Mouse (Mus musculus) midbrain, embryonic 11.5 days (tissue): ENCODE data around the gene Megf9. TPM values are rescaled to one million over a fixed set of nuclear protein-coding genes. Genes with fewer than 3 reads are reported as not detected.

Experiments
- ATAC-seq: fragments of 200-750 bp; cut with Nextera tagmentation; 2 replicates; pipeline ENCODE4 v1.8.0; 2017; ENCODE audit warnings: moderate TSS enrichment, moderate library complexity; ENCODE audit not compliant: low FRiP score
- DNase-seq: peaks from one replicate; pipeline ENCODE4 v3.0.0; 2015; ENCODE audit warnings: low spot score; ENCODE audit errors: missing footprints
- H3K27ac ChIP-seq: fragments of 300-500 bp; sonication (generic); 2 replicates; pipeline ENCODE4 v1.5.1; 2014; ENCODE audit warnings: low read depth, low read length
- H3K27me3 ChIP-seq: fragments of 300-500 bp; sonication (generic); 2 replicates; pipeline ENCODE4 v1.6.1; 2014; ENCODE audit warnings: mild to moderate bottlenecking, low read length, moderate library complexity, mixed read lengths; ENCODE audit not compliant: control insufficient read depth, insufficient read depth
- H3K36me3 ChIP-seq: fragments of 300-500 bp; sonication (generic); 2 replicates; pipeline ENCODE4 v1.6.1; 2014; ENCODE audit warnings: mild to moderate bottlenecking, low read length, moderate library complexity, mixed read lengths; ENCODE audit not compliant: control insufficient read depth, insufficient read depth
- H3K4me1 ChIP-seq: fragments of 300-500 bp; sonication (generic); 2 replicates; pipeline ENCODE4 v1.6.1; 2014; ENCODE audit warnings: low read length; ENCODE audit not compliant: control insufficient read depth, insufficient read depth
- H3K4me2 ChIP-seq: fragments of 300-500 bp; sonication (generic); 2 replicates; pipeline ENCODE4 v1.6.1; 2014; ENCODE audit warnings: mild to moderate bottlenecking, moderate library complexity
- H3K4me3 ChIP-seq: fragments of 300-500 bp; sonication (generic); 2 replicates; pipeline ENCODE4 v1.5.1; 2014; ENCODE audit warnings: low read depth, low read length
- H3K9ac ChIP-seq: fragments of 300-500 bp; sonication (generic); 2 replicates; pipeline ENCODE4 v1.6.1; 2014; ENCODE audit warnings: low read length
- H3K9me3 ChIP-seq: fragments of 300-500 bp; sonication (generic); 2 replicates; pipeline ENCODE4 v1.6.1; 2016; ENCODE audit warnings: low read length; ENCODE audit not compliant: control insufficient read depth
- WGBS: fragments of 180-500 bp; shearing (Covaris S2); extraction: QIAGEN DNeasy Blood & Tissue Kit; methylation state at CpG from one replicate; pipeline ENCODE4 v1.1.7; 2014; 5-methylcytosine and 5-hydroxymethylcytosine counted together
- polyA plus RNA-seq: library from polyadenylated mRNA; unstranded; fragments of >200 nt; fragmentation: Nextera tagmentation; extraction: Ambion mirVana; gene quantifications from 2 replicates; pipeline ENCODE4 v1.2.1, GENCODE M21; 2014

Megf9 gene
- polyA plus RNA-seq, 1 experiment from 2014 or later = 28.6 TPM

GRCm38 (mm10) chr4:70509565-70509964 lies 25.2 kb downstream of the Megf9 start:
- no peaks in the 10 kb centered on the region for H3K27me3 ChIP-seq
- no peaks in the 10 kb centered on the region for H3K4me1 ChIP-seq
- H3K4me2 ChIP-seq = no peak overlapping the region
- no peak overlapping the region for H3K4me3 ChIP-seq
- H3K36me3 ChIP-seq = no peaks in the 10 kb centered on the region
- no peak overlapping the region for H3K9ac ChIP-seq
- H3K9me3 ChIP-seq = no peaks in the 10 kb centered on the region
- 33% methylated on average over 2 of the region's 2 CpGs for WGBS
- DNase-seq (no peak), ATAC-seq (no peak)
- H3K27ac ChIP-seq = no peak overlapping the region

- no peaks in the 10 kb centered on the region for H3K27me3 ChIP-seq
- H3K9me3 ChIP-seq = no peaks in the 10 kb centered on the region
- no peak overlapping the region for H3K4me3 ChIP-seq
- H3K9ac ChIP-seq = no peak overlapping the region
- H3K4me2 ChIP-seq = no peak overlapping the region
- H3K36me3 ChIP-seq = no peaks in the 10 kb centered on the region
- WGBS = 98% methylated on average over 1 of the region's 1 CpGs
- no peak for DNase-seq
- H3K4me1 ChIP-seq = no peaks in the 10 kb centered on the region
- no peak overlapping the region for H3K27ac ChIP-seq
- ATAC-seq = no peak
These were observed 26.6 kb downstream of the Megf9 start for GRCm38 (mm10) chr4:70508207-70508606.

GRCm38 (mm10) chr4:70505951-70506350 lies 28.8 kb downstream of the Megf9 start:
- Histone ChIP-seq H3K9ac (no peak overlapping the region), H3K4me2 (no peak overlapping the region), H3K36me3 (no peaks in the 10 kb centered on the region), H3K4me1 (no peaks in the 10 kb centered on the region), H3K27me3 (no peaks in the 10 kb centered on the region), H3K27ac (no peak overlapping the region), H3K4me3 (no peak overlapping the region), H3K9me3 (no peaks in the 10 kb centered on the region)
- WGBS = 19% methylated on average over 3 of the region's 3 CpGs
- ATAC-seq (no peak), DNase-seq (no peak)

- no peaks in the 10 kb centered on the region for H3K9me3 ChIP-seq
- ATAC-seq = no peak
- H3K4me2 ChIP-seq = no peak overlapping the region
- H3K27ac ChIP-seq = no peak overlapping the region
- 67% methylated on average over 1 of the region's 1 CpGs for WGBS
- H3K27me3 ChIP-seq = no peaks in the 10 kb centered on the region
- H3K4me1 ChIP-seq = no peaks in the 10 kb centered on the region
- no peak overlapping the region for H3K9ac ChIP-seq
- no peaks in the 10 kb centered on the region for H3K36me3 ChIP-seq
- no peak overlapping the region for H3K4me3 ChIP-seq
- DNase-seq = no peak
These were observed 31.0 kb downstream of the Megf9 start for GRCm38 (mm10) chr4:70503827-70504226.

GRCm38 (mm10) chr4:70499285-70499684 lies 35.5 kb downstream of the Megf9 start:
- H3K27me3 ChIP-seq = no peaks in the 10 kb centered on the region
- H3K27ac ChIP-seq = no peak overlapping the region
- no peaks in the 10 kb centered on the region for H3K36me3 ChIP-seq
- ATAC-seq (no peak), DNase-seq (no peak)
- WGBS = 86% methylated on average over 3 of the region's 3 CpGs
- no peaks in the 10 kb centered on the region for H3K4me1 ChIP-seq
- H3K9me3 ChIP-seq = no peaks in the 10 kb centered on the region
- H3K9ac ChIP-seq = no peak overlapping the region
- H3K4me3 ChIP-seq = no peak overlapping the region
- H3K4me2 ChIP-seq = no peak overlapping the region

GRCm38 (mm10) chr4:70496978-70497377 lies 37.8 kb downstream of the Megf9 start:
- Histone ChIP-seq H3K4me3 (no peak overlapping the region), H3K27me3 (no peaks in the 10 kb centered on the region), H3K9ac (no peak overlapping the region), H3K36me3 (no peaks in the 10 kb centered on the region), H3K27ac (no peak overlapping the region), H3K4me1 (no peaks in the 10 kb centered on the region), H3K4me2 (no peak overlapping the region), H3K9me3 (no peaks in the 10 kb centered on the region)
- DNase-seq = no peak
- no peak for ATAC-seq
- 82% methylated on average over 1 of the region's 1 CpGs for WGBS

GRCm38 (mm10) chr4:70489792-70490191 lies 45.0 kb downstream of the Megf9 start:
- DNase-seq (no peak), ATAC-seq (no peak)
- H3K4me2 ChIP-seq = no peak overlapping the region
- H3K4me1 ChIP-seq = no peaks in the 10 kb centered on the region
- H3K27me3 ChIP-seq = no peaks in the 10 kb centered on the region
- WGBS = 91% methylated on average over 2 of the region's 2 CpGs
- H3K9ac ChIP-seq = no peak overlapping the region
- no peaks in the 10 kb centered on the region for H3K36me3 ChIP-seq
- no peaks in the 10 kb centered on the region for H3K9me3 ChIP-seq
- no peak overlapping the region for H3K27ac ChIP-seq
- no peak overlapping the region for H3K4me3 ChIP-seq

GRCm38 (mm10) chr4:70488415-70488814 lies 46.4 kb downstream of the Megf9 start:
- no peaks in the 10 kb centered on the region for H3K27me3 ChIP-seq
- 82% methylated on average over 3 of the region's 3 CpGs for WGBS

GRCm38 (mm10) chr4:70484134-70484533 lies 50.7 kb downstream of the Megf9 start:
- Histone ChIP-seq H3K36me3 (no peaks in the 10 kb centered on the region), H3K9me3 (no peaks in the 10 kb centered on the region), H3K4me2 (no peak overlapping the region), H3K4me1 (no peaks in the 10 kb centered on the region), H3K27me3 (no peaks in the 10 kb centered on the region), H3K27ac (no peak overlapping the region), H3K9ac (no peak overlapping the region), H3K4me3 (no peak overlapping the region)
- no peak for DNase-seq
- 88% methylated on average over 2 of the region's 2 CpGs for WGBS
- no peak for ATAC-seq

More at GRCm38 (mm10) chr4:70488415-70488814, 46.4 kb downstream of the Megf9 start:
- Histone ChIP-seq H3K9me3 (no peaks in the 10 kb centered on the region), H3K4me2 (no peak overlapping the region), H3K36me3 (no peaks in the 10 kb centered on the region), H3K4me3 (no peak overlapping the region), H3K9ac (no peak overlapping the region), H3K27ac (no peak overlapping the region), H3K4me1 (no peaks in the 10 kb centered on the region)
- no peak for DNase-seq
- ATAC-seq = no peak

- H3K4me2 ChIP-seq = no peak overlapping the region
- no peak overlapping the region for H3K4me3 ChIP-seq
- no peak for ATAC-seq
- no peaks in the 10 kb centered on the region for H3K4me1 ChIP-seq
- DNase-seq = no peak
- H3K9ac ChIP-seq = no peak overlapping the region
- H3K36me3 ChIP-seq = no peaks in the 10 kb centered on the region
- no peak overlapping the region for H3K27ac ChIP-seq
- WGBS = 81% methylated on average over 4 of the region's 4 CpGs
- no peaks in the 10 kb centered on the region for H3K27me3 ChIP-seq
- no peaks in the 10 kb centered on the region for H3K9me3 ChIP-seq
These were observed 52.9 kb downstream of the Megf9 start for GRCm38 (mm10) chr4:70481931-70482330.
